Mouse (Mus musculus) kidney, embryonic 14.5 days (tissue): ENCODE data around the gene Fgf12. TPM values are rescaled to one million over a fixed set of nuclear protein-coding genes. Genes with fewer than 3 reads are reported as not detected.
A peak's percentile ranks its signal among the peaks of the same experiment; 100 is the strongest.

ENCODE experiments used
- ATAC-seq: fragments of 200-750 bp; cut with Nextera tagmentation; 2 replicates; pipeline ENCODE4 v1.8.0; 2017; ENCODE audit warnings: moderate number of reproducible peaks, mild to moderate bottlenecking, moderate TSS enrichment, moderate library complexity; ENCODE audit not compliant: low FRiP score, low TSS enrichment
- H3K27ac ChIP-seq: fragments of 300-500 bp; sonication (generic); 2 replicates; pipeline ENCODE4 v1.5.1; 2014; ENCODE audit warnings: low read depth, mild to moderate bottlenecking, low read length, moderate library complexity, mixed read lengths
- H3K27me3 ChIP-seq: fragments of 300-500 bp; sonication (generic); 2 replicates; pipeline ENCODE4 v1.6.1; 2014; ENCODE audit warnings: mild to moderate bottlenecking, low read length; ENCODE audit not compliant: control insufficient read depth, insufficient read depth
- H3K36me3 ChIP-seq: fragments of 300-500 bp; sonication (generic); 2 replicates; pipeline ENCODE4 v1.6.1; 2014; ENCODE audit warnings: low read length, mixed read lengths; ENCODE audit not compliant: control insufficient read depth, insufficient read depth
- H3K4me1 ChIP-seq: fragments of 300-500 bp; sonication (generic); 2 replicates; pipeline ENCODE4 v1.6.1; 2014; ENCODE audit warnings: low read length, mixed read lengths; ENCODE audit not compliant: control insufficient read depth, insufficient read depth
- H3K4me2 ChIP-seq: fragments of 300-500 bp; sonication (generic); replicated peaks from 2 replicates; pipeline ENCODE4 v1.6.1; 2014; ENCODE audit warnings: low read depth, mild to moderate bottlenecking, low read length
- H3K4me3 ChIP-seq: fragments of 300-500 bp; sonication (generic); 2 replicates; pipeline ENCODE4 v1.5.1; 2014; ENCODE audit warnings: mild to moderate bottlenecking, low read length
- H3K9ac ChIP-seq: fragments of 300-500 bp; sonication (generic); 2 replicates; pipeline ENCODE4 v1.6.1; 2014; ENCODE audit warnings: low read depth, mild to moderate bottlenecking, low read length, moderate library complexity
- H3K9me3 ChIP-seq: fragments of 300-500 bp; sonication (generic); 2 replicates; pipeline ENCODE4 v1.6.1; 2016; ENCODE audit warnings: low read length; ENCODE audit not compliant: control insufficient read depth
- WGBS: fragments of 180-500 bp; shearing (Covaris S2); extraction: QIAGEN DNeasy Blood & Tissue Kit; methylation state at CpG from one replicate; pipeline ENCODE4 v1.1.7; 2014; 5-methylcytosine and 5-hydroxymethylcytosine counted together
- polyA plus RNA-seq: library from polyadenylated mRNA; unstranded; fragments of >200 nt; fragmentation: Nextera tagmentation; extraction: Ambion mirVana; gene quantifications from 2 replicates; pipeline ENCODE4 v1.2.1, GENCODE M21; 2014

Gene Fgf12
- polyA plus RNA-seq, 1 experiment from 2014 or later = 4.0 TPM

DNA sequence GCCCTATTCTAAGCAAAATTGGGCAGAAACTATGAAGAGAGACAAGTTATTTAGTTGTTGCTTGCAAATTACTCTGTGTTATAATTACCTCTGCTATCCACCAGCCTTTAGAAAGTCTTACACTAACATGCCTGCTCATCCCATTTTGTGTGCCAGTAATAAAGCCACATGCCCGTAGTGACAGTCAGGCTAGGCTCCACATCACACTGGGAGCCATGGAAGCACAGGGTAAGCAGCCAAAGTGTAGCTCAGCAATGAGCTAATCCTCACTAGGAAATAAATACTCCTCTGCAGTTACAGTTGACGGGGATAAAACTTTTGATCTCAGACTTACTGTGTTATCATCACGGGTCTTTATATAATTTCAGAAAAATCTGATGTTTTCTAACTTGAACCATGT, 298.0 kb downstream of the Fgf12 start:
- no peak overlapping the region for H3K4me3 ChIP-seq
- H3K36me3 ChIP-seq = no peaks in the 10 kb centered on the region
- H3K27ac ChIP-seq = no peak overlapping the region
- H3K9me3 ChIP-seq = no peaks in the 10 kb centered on the region
- H3K27me3 ChIP-seq = no peaks in the 10 kb centered on the region
- 83% methylated on average over 3 of the region's 3 CpGs for WGBS
- no peaks in the 10 kb centered on the region for H3K4me1 ChIP-seq
- no peak for ATAC-seq
- no peak overlapping the region for H3K4me2 ChIP-seq
- no peak overlapping the region for H3K9ac ChIP-seq

DNA sequence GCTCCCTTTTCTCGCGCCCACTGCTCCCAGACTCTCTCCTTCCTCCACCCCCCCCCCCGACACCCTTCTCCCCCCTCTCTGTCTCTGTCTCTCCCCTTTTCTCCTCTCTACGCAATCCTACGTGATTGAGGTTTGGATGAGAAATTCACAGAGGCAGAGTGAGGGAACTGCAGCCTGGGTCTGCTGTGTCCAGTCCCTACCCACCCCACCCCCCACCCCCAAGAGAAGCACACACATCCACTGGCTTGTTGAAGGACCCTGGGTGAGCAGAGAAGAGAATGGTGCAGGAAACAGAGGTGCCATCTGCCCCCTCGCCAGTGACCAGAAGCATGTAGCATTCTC, 305.8 kb downstream of the Fgf12 start:
- peak; percentile 26; the same call in 1 of the 2 replicates for ATAC-seq
- 2% methylated on average over 4 of the region's 6 CpGs for WGBS
- H3K4me2 ChIP-seq = peak overlapping the region; percentile 99
- peaks cover 4% of the 10 kb centered on the region; the same call in 1 of the 2 replicates for H3K4me1 ChIP-seq
- peaks cover 32% of the 10 kb centered on the region for H3K27me3 ChIP-seq
- H3K9me3 ChIP-seq = no peaks in the 10 kb centered on the region
- no peaks in the 10 kb centered on the region for H3K36me3 ChIP-seq
- H3K4me3 ChIP-seq = peak overlapping the region; percentile 55
- H3K27ac ChIP-seq = no peak overlapping the region
- peak overlapping the region; percentile 47; the same call in 1 of the 2 replicates for H3K9ac ChIP-seq

DNA sequence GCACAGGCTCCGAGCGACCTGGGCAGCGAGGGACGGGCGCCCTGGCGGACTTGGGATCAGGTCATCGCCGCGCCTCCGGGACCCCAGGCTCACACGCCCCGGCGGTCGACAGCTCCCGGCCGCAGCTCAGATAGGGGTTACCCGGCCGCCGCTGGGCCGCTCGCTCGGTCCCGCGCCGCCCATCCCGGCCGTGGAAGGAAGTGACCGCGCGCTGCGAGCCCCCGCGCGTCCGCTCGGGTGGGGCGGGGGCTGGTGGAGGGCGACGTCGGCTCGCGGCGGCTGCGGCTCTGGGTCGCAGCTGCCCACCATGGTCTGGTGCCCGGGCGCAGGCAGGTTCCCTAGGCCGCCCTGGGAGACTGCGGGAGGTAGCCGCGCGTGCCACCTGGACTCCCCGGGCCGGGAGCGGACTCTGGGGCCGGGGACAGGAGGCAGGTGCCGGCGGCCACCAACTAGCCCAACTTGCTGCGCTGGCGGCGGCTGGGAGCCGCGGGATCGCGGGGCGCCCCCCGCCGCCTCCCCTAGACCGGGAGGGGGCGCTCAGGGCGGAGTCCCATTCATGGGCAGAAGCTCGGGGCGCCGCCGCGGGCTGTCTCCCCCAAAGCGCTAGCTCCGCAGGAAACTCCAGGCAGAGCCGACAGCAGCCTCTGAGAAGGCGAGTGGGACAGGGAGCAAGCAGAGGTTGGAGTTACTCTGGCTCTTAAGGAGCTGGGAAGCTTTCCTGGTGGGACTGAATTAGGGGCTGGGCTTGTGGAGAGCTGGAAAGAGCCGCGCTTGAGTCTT, 306.3 kb downstream of the Fgf12 start:
- Histone ChIP-seq H3K4me3 (peak overlapping the region; percentile 55), H3K9ac (peak overlapping the region; percentile 47), H3K4me2 (peak overlapping the region; percentile 99), H3K27me3 (peaks cover 32% of the 10 kb centered on the region), H3K27ac (no peak overlapping the region), H3K36me3 (no peaks in the 10 kb centered on the region), H3K9me3 (no peaks in the 10 kb centered on the region), H3K4me1 (peaks cover 4% of the 10 kb centered on the region; the same call in 1 of the 2 replicates)
- ATAC-seq = peak; percentile 81
- under 1% methylated on average over 75 of the region's 82 CpGs for WGBS

DNA sequence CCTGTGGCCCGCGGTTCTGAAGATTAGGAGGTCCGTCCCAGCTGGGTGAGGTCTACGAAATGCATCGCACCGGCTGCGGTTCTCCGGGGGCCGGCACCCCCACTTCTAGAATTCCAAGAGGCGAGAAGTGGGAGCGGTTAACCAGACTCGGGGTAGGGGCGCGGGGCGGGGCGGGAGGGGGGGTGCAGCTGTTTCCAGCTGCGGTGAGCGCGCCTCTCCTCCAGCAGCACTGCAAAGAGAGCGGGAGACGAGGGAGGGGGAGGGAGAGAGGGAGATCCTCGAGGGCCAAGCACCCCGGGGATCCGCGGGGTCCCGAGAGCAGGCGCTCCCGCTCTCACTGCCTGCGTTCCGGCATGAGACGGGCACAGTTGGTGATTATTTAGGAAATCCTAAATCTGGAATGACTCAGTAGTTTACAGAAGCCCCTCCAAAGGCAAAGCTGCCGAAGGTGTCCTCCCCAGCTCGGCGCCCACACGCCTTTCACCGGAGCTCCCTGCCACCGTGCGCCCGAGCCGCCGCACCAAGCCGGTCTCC, 307.0 kb downstream of the Fgf12 start:
- no peak overlapping the region for H3K27ac ChIP-seq
- peak overlapping the region; percentile 55 for H3K4me3 ChIP-seq
- H3K4me2 ChIP-seq = peak overlapping the region; percentile 99
- peaks cover 4% of the 10 kb centered on the region; the same call in 1 of the 2 replicates for H3K4me1 ChIP-seq
- peaks cover 32% of the 10 kb centered on the region for H3K27me3 ChIP-seq
- peak overlapping the region; percentile 47 for H3K9ac ChIP-seq
- H3K9me3 ChIP-seq = no peaks in the 10 kb centered on the region
- ATAC-seq = peak; percentile 61
- WGBS = under 1% methylated on average over 41 of the region's 42 CpGs
- H3K36me3 ChIP-seq = no peaks in the 10 kb centered on the region

DNA sequence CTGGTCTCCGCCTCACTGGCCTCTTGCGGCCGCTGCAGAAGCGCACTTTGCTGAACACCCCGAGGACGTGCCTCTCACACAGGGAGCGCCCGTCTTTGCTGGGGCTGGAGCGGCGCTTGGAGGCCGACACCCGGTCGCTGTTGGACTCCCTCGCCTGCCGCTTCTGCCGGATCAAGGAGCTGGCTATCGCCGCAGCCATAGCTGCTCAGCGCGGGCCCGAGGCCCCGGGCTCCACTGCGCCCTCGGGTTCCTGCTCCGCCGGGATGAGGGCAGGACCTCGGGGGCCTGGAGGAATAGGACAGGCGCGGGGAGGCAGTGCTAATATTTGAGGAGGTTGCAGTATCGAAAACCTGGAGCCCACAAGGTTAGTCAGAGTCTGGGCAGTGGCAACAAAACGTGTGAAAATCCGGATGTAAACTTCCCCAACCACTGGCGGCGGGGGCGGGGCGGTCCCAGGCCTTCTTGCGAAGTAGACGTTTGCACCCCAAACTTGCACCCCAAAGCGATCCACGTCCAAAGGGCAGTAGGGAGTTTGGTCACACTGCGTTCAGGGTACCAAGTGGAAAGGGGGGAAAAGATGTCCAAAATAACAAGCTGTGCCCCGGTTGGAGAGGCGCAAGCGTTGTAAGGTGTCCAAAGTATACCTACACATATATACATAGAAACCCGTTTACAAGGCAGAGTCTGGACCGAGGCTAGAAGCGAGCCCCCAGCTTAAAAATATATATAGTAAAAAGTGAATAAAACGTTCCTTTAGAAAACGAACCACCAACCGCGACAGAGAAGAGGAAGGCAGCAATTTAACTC, 307.7 kb downstream of the Fgf12 start:
- H3K4me3 ChIP-seq = peak overlapping the region; percentile 55
- H3K4me2 ChIP-seq = peak overlapping the region; percentile 99
- peaks cover 32% of the 10 kb centered on the region for H3K27me3 ChIP-seq
- peak overlapping the region; percentile 47; the same call in 1 of the 2 replicates for H3K9ac ChIP-seq
- H3K4me1 ChIP-seq = peaks cover 4% of the 10 kb centered on the region; the same call in 1 of the 2 replicates
- ATAC-seq = peak; percentile 47; the same call in 1 of the 2 replicates
- WGBS = under 1% methylated on average over 51 of the region's 51 CpGs
- H3K9me3 ChIP-seq = no peaks in the 10 kb centered on the region
- no peaks in the 10 kb centered on the region for H3K36me3 ChIP-seq
- no peak overlapping the region for H3K27ac ChIP-seq

DNA sequence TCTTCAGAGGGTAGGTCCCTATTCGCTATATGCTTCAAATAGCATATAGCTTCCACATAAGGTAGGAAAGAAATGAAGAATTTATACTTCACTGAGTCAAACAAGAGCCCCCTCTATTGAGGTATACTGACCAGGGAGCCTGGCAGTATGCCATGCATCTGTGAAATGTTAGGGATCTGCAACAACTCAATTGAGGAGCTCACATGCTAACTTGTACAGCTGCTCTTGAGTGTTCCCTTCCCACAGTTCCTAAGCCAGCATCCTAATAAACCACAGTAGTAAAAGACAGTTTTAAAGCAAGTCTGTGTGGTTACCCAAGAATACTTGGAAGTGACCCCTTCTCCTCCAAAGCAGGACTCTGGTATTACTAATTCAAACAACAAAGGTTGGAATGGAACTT, 331.3 kb downstream of the Fgf12 start:
- Histone ChIP-seq H3K36me3 (no peaks in the 10 kb centered on the region), H3K27ac (no peak overlapping the region), H3K4me1 (no peaks in the 10 kb centered on the region), H3K27me3 (no peaks in the 10 kb centered on the region), H3K4me2 (no peak overlapping the region), H3K9ac (no peak overlapping the region), H3K4me3 (no peak overlapping the region), H3K9me3 (no peaks in the 10 kb centered on the region)
- no peak for ATAC-seq
- 97% methylated on average over 1 of the region's 1 CpGs for WGBS

DNA sequence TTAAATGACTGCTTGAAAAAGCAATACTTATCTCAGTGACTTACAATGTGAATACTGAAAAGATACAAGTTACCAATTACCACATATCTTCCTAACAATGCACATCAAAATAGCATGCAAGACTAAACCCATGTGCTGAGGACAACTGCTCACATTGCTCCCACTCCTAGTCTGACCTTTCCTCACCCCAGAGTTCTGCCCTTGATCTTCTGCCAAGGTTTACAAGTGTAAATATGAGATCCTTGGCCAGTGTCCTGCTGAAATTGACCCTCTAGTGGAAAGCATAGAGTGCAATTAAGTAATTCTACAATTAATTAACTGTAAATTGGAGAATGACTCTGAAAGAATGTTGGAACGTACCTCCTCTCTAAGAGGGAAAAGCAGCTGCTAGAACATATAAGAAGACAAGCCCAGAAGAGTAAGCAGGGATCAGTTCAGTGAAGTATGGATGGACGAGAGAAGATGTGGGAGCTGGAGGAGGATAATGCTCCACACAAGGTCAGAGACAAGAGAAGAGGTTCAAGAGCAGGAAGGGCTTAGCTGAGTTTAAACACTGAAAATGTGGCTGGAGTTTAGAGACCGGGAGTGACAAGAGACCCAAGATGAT, 333.1 kb downstream of the Fgf12 start:
- Histone ChIP-seq H3K9ac (no peak overlapping the region), H3K4me1 (no peaks in the 10 kb centered on the region), H3K27me3 (no peaks in the 10 kb centered on the region), H3K4me2 (no peak overlapping the region), H3K9me3 (no peaks in the 10 kb centered on the region), H3K4me3 (no peak overlapping the region), H3K27ac (no peak overlapping the region), H3K36me3 (no peaks in the 10 kb centered on the region)
- 67% methylated on average over 3 of the region's 3 CpGs for WGBS
- ATAC-seq = no peak

DNA sequence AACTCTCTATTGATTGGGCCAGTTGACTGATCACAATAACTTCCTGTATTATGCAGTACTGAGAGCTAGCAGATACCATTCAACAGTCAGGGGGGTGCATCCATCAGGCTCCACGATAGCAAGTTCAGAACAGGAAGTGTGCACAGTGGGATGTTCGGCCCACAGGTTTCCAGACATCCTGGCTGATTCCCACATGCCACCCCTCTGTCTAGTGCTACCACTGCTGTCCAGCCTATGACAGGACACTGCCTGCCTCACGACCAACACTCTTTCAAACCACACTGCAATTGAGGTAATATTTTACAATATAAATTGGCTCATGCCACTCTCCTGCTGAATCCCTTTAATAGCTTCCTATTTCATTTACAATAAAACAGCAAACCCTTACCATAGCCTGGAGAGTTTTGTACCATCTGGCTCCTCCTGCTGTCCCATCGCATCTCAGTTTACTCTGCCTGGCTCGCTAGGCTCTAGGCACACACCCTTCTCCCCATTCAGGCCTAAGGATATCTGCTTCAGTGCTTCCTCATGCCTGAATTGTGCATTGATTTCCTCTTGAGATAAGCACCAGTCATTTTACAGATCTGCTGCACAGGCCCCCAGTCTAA, 341.6 kb downstream of the Fgf12 start:
- no peak for ATAC-seq
- no peaks in the 10 kb centered on the region for H3K4me1 ChIP-seq

More for the DNA sequence above, 341.6 kb downstream of the Fgf12 start:
- no peak overlapping the region for H3K9ac ChIP-seq
- H3K27me3 ChIP-seq = no peaks in the 10 kb centered on the region
- H3K4me3 ChIP-seq = no peak overlapping the region
- H3K36me3 ChIP-seq = no peaks in the 10 kb centered on the region
- no peak overlapping the region for H3K27ac ChIP-seq
- H3K4me2 ChIP-seq = no peak overlapping the region
- 72% methylated on average over 5 of the region's 5 CpGs for WGBS
- no peaks in the 10 kb centered on the region for H3K9me3 ChIP-seq
